In genomic region chr10:70367866-70368265, GRCm38 (mm10) we compare ENCODE assay signal across 23 mouse cellular contexts.
"Had no signal": no experiment of that assay in that cellular context is flagged by ENCODE, and none has a peak within 500 bp of the region (broad histone marks: within the 10 kb centered on the region; RNA-seq: fewer than 3 reads in every experiment).

No protein-coding gene starts in this region.

- H3K27ac ChIP-seq: heart, embryonic 10.5 days; hindbrain, embryonic 10.5 days; hindbrain, embryonic 12.5 days; hindbrain, embryonic 14.5 days; intestine, embryonic 15.5 days; limb, embryonic 13.5 days; limb, embryonic 15.5 days; liver, embryonic 12.5 days; liver, embryonic 14.5 days had no signal

- H3K4me3 ChIP-seq: heart, embryonic 10.5 days; heart, embryonic 12.5 days; hindbrain, embryonic 10.5 days; hindbrain, embryonic 12.5 days; intestine, embryonic 15.5 days; limb, embryonic 13.5 days; limb, embryonic 15.5 days; liver, embryonic 12.5 days had no signal

- H3K9ac ChIP-seq: heart, embryonic 12.5 days; hindbrain, embryonic 12.5 days; hindbrain, embryonic 14.5 days; intestine, embryonic 15.5 days; limb, embryonic 13.5 days; limb, embryonic 15.5 days; liver, embryonic 12.5 days; liver, embryonic 14.5 days had no signal

- H3K36me3 ChIP-seq: heart, embryonic 10.5 days; heart, embryonic 12.5 days; hindbrain, embryonic 10.5 days; hindbrain, embryonic 12.5 days; intestine, embryonic 15.5 days; limb, embryonic 13.5 days; limb, embryonic 15.5 days; liver, embryonic 12.5 days had no signal

- DNase-seq: gastrocnemius, postnatal 14 days; gastrocnemius, postnatal 36 days; heart, adult 18-20 months; heart, postnatal 10 days; heart, postnatal 4 days; kidney, adult 18-20 months; kidney, adult 8-10 months; kidney, postnatal 10 days; kidney, postnatal 25 days; kidney, postnatal 4 days; layer of hippocampus, adult 9-11 months; layer of hippocampus, postnatal 36 days; left cerebral cortex, postnatal 4 days had no signal

- H3K9me3 ChIP-seq: heart, embryonic 10.5 days; heart, embryonic 12.5 days; hindbrain, embryonic 10.5 days; hindbrain, embryonic 12.5 days; intestine, embryonic 15.5 days; limb, embryonic 13.5 days; limb, embryonic 15.5 days; liver, embryonic 12.5 days had no signal

- H3K4me1 ChIP-seq: heart, embryonic 12.5 days; intestine, embryonic 15.5 days; limb, embryonic 15.5 days; liver, embryonic 12.5 days had no signal
